Mouse (Mus musculus) fibroblast of lung, adult 2 months (primary cell): ENCODE results near the gene Odaph.
"Not testable (repeated sequence)": the region's sequence is repeated elsewhere in the genome, so short reads cannot be mapped to it uniquely, and the experiment has no call there.

Experiments used
- DNase-seq: peaks from one replicate; pipeline ENCODE4 v3.0.0-alpha.2; 2011; ENCODE audit warnings: low read depth

The Odaph gene

GRCm38 (mm10) chr5:91987236-91987635 lies at the start of gene Odaph:
Odaph (plus strand) TSS chr5:91987475.
- no peak for DNase-seq

- DNase-seq, result not testable (repeated sequence)
Observed at GRCm38 (mm10) chr5:91945609-91946008, 41.7 kb upstream of the Odaph start.

- no peak for DNase-seq
Observed at GRCm38 (mm10) chr5:91947008-91947407, 40.3 kb upstream of the Odaph start.

GRCm38 (mm10) chr5:91949441-91949840 lies 37.8 kb upstream of the Odaph start:
- DNase-seq, result no peak

- DNase-seq, result no peak
Observed at GRCm38 (mm10) chr5:91951404-91951803, 35.9 kb upstream of the Odaph start.

- no peak for DNase-seq
Observed at GRCm38 (mm10) chr5:91956991-91957760, 30.1 kb upstream of the Odaph start.

GRCm38 (mm10) chr5:91959096-91959495 lies 28.2 kb upstream of the Odaph start:
- DNase-seq, result no peak

- DNase-seq, result no peak
Observed at GRCm38 (mm10) chr5:91959986-91960385, 27.3 kb upstream of the Odaph start.

GRCm38 (mm10) chr5:91960606-91961254 lies 26.5 kb upstream of the Odaph start:
- no peak for DNase-seq

GRCm38 (mm10) chr5:91961370-91961769 lies 25.9 kb upstream of the Odaph start:
- no peak for DNase-seq

GRCm38 (mm10) chr5:91962259-91962638 lies 25.0 kb upstream of the Odaph start:
- peak; percentile 72 for DNase-seq

GRCm38 (mm10) chr5:91962639-91963440 lies 24.4 kb upstream of the Odaph start, which contains the start of gene Rchy1:
Rchy1 (minus strand) TSS chr5:91963068.
- peak; percentile 79 for DNase-seq

GRCm38 (mm10) chr5:91972046-91972445 lies 15.2 kb upstream of the Odaph start:
- DNase-seq, result no peak

GRCm38 (mm10) chr5:91974002-91974401 lies 13.3 kb upstream of the Odaph start:
- DNase-seq, result no peak

- DNase-seq, result no peak
Observed at GRCm38 (mm10) chr5:91975758-91976157, 11.5 kb upstream of the Odaph start.

GRCm38 (mm10) chr5:91976566-91977396 lies 10.5 kb upstream of the Odaph start:
- DNase-seq, result no peak

GRCm38 (mm10) chr5:91977397-91977770 lies 9.9 kb upstream of the Odaph start:
- DNase-seq, result no peak

GRCm38 (mm10) chr5:91981176-91981840 lies 6.0 kb upstream of the Odaph start:
- no peak for DNase-seq

- DNase-seq, result no peak
Observed at GRCm38 (mm10) chr5:91983490-91983889, 3.8 kb upstream of the Odaph start.

- DNase-seq, result no peak
Observed at GRCm38 (mm10) chr5:91985721-91986120, 1.6 kb upstream of the Odaph start.

GRCm38 (mm10) chr5:91987799-91988198 lies 524 bp downstream of the Odaph start:
- no peak for DNase-seq
